Mouse (Mus musculus): Measurements from ENCODE around the gene Irgq. TPM values are rescaled to one million over a fixed set of nuclear protein-coding genes. Genes with fewer than 3 reads are reported as not detected.

The Irgq gene
- total and polyA plus RNA-seq, 3 experiments, result 4.7 to 5.8 TPM; not detected in 1

GRCm38 (mm10) chr7:24501492-24501891 is 29.0 kb upstream of the Irgq start:
- no peaks in the 10 kb centered on the region for H3K4me1 ChIP-seq (ENCODE audit: control insufficient read depth in 1 of 2, insufficient read depth in 2 of 2, low read length in 2 of 2)
- H3K27ac ChIP-seq (ENCODE audit: control insufficient read depth, low read depth, low read length), result no peak overlapping the region
- no peaks in the 10 kb centered on the region for H3K79me2 ChIP-seq (ENCODE audit: control insufficient read depth, insufficient read depth, low read length, poor library complexity)
- H3K9me3 ChIP-seq (replicated peaks; ENCODE audit: insufficient read depth, low read length), result no peaks in the 10 kb centered on the region
- H3K4me3 ChIP-seq (ENCODE audit: control insufficient read depth in 1 of 2, insufficient read depth in 1 of 2, low read depth in 2 of 2, low read length in 2 of 2), result no peak overlapping the region
- H3K9ac ChIP-seq (ENCODE audit: control insufficient read depth, low read depth, low read length, poor library complexity, severe bottlenecking), result no peak overlapping the region
- TF ChIP-seq CTCF (IDR thresholded peaks at IDR 0.05 in 2 of 3, conservative IDR thresholded peaks at IDR 0.05 in 1 of 3; ENCODE audit: control insufficient read depth in 1 of 3, insufficient read depth in 1 of 3, low read depth in 2 of 3, low read length in 3 of 3, poor library complexity in 1 of 3, severe bottlenecking in 1 of 3) (peak; percentile 20 to 81 (median 56); a peak in 5 of 6 replicates), CHD2 (IDR thresholded peaks at IDR 0.05; ENCODE audit: low read length) (no peak)
- H3K27me3 ChIP-seq (ENCODE audit: control insufficient read depth in 1 of 2, insufficient read depth in 2 of 2, low read length in 2 of 2), result no peaks in the 10 kb centered on the region
- DNase-seq (ENCODE audit: low read depth, low spot score), result peak; percentile 31
- H3K36me3 ChIP-seq (ENCODE audit: control insufficient read depth in 1 of 2, insufficient read depth in 2 of 2, low read length in 2 of 2), result 0 out of 4 replicates have a peak, but pooled peaks cover 0 to 2% of the 10 kb centered on the region in 2 experiments

GRCm38 (mm10) chr7:24504004-24504403 is 26.5 kb upstream of the Irgq start:
- H3K79me2 ChIP-seq (ENCODE audit: control insufficient read depth, insufficient read depth, low read length, poor library complexity), result peaks cover 11% of the 10 kb centered on the region
- no peak overlapping the region for H3K4me3 ChIP-seq (ENCODE audit: control insufficient read depth in 1 of 2, insufficient read depth in 1 of 2, low read depth in 2 of 2, low read length in 2 of 2)
- H3K27ac ChIP-seq (ENCODE audit: control insufficient read depth, low read depth, low read length), result no peak overlapping the region
- peaks cover 0 to 4% of the 10 kb centered on the region in 2 experiments; a peak in 1 of 4 replicates for H3K36me3 ChIP-seq (ENCODE audit: control insufficient read depth in 1 of 2, insufficient read depth in 2 of 2, low read length in 2 of 2)
- H3K4me1 ChIP-seq (ENCODE audit: control insufficient read depth in 1 of 2, insufficient read depth in 2 of 2, low read length in 2 of 2), result peaks cover 0 to 2% of the 10 kb centered on the region in 2 experiments; a peak in 1 of 4 replicates
- no peak for TF ChIP-seq ZNF384 (IDR thresholded peaks at IDR 0.05; ENCODE audit: low read depth, low read length)
- TF ChIP-seq TBP (IDR thresholded peaks at IDR 0.05; ENCODE audit: low read depth, low read length), result no peak
- no peak for TF ChIP-seq POLR2AphosphoS5 (IDR thresholded peaks at IDR 0.05; ENCODE audit: borderline replicate concordance, low read depth, low read length)
- TF ChIP-seq JUND (IDR thresholded peaks at IDR 0.05; ENCODE audit: low read depth, low read length), result no peak
- no peak for TF ChIP-seq MYC (IDR thresholded peaks at IDR 0.05; ENCODE audit: low read depth, low read length)
- H3K9ac ChIP-seq (ENCODE audit: control insufficient read depth, low read depth, low read length, poor library complexity, severe bottlenecking), result no peak overlapping the region
- H3K9me3 ChIP-seq (replicated peaks; ENCODE audit: insufficient read depth, low read length), result no peaks in the 10 kb centered on the region
- no peak for DNase-seq (ENCODE audit: low read depth, low spot score)
- H3K27me3 ChIP-seq (ENCODE audit: control insufficient read depth in 1 of 2, insufficient read depth in 2 of 2, low read length in 2 of 2), result no peaks in the 10 kb centered on the region

GRCm38 (mm10) chr7:24504868-24505267 is 25.6 kb upstream of the Irgq start:
- no peak for TF ChIP-seq ZMIZ1 (IDR thresholded peaks at IDR 0.05; ENCODE audit: low read depth, low read length)
- no peak for TF ChIP-seq NRF1 (IDR thresholded peaks at IDR 0.05; ENCODE audit: insufficient read depth, low read depth, low read length, poor library complexity, severe bottlenecking)
- no peak for TF ChIP-seq TCF12 (IDR thresholded peaks at IDR 0.05; ENCODE audit: low read depth, low read length)
- TF ChIP-seq UBTF (IDR thresholded peaks at IDR 0.05; ENCODE audit: borderline replicate concordance, insufficient read depth, low read depth, low read length), result no peak
- TF ChIP-seq MXI1 (IDR thresholded peaks at IDR 0.05; ENCODE audit: low read depth, low read length), result no peak
- TF ChIP-seq KAT2A (conservative IDR thresholded peaks at IDR 0.05; ENCODE audit: low read depth, low read length), result no peak
- TF ChIP-seq NELFE (IDR thresholded peaks at IDR 0.05; ENCODE audit: low read depth, low read length), result no peak
- TF ChIP-seq EP300 (IDR thresholded peaks at IDR 0.05; ENCODE audit: low read depth in 1 of 2, low read length in 2 of 2), result no peak
- TF ChIP-seq ZC3H11A (IDR thresholded peaks at IDR 0.05; ENCODE audit: low read depth, low read length), result no peak
- no peak; the same call in 1 of the 2 replicates for TF ChIP-seq POLR2AphosphoS2 (IDR thresholded peaks at IDR 0.05; ENCODE audit: low read length)
- TF ChIP-seq ZNF384 (IDR thresholded peaks at IDR 0.05; ENCODE audit: low read depth, low read length), result no peak
- no peak for TF ChIP-seq MAX (IDR thresholded peaks at IDR 0.05; ENCODE audit: low read length)
- TF ChIP-seq MAFK (IDR thresholded peaks at IDR 0.05; ENCODE audit: borderline replicate concordance, low read depth, low read length), result no peak
- no peak for TF ChIP-seq CHD1 (IDR thresholded peaks at IDR 0.05; ENCODE audit: low read depth, low read length)
- no peak for TF ChIP-seq HCFC1 (IDR thresholded peaks at IDR 0.05; ENCODE audit: low read depth, low read length)
- TF ChIP-seq BHLHE40 (IDR thresholded peaks at IDR 0.05; ENCODE audit: borderline replicate concordance, low read depth, low read length), result no peak
- Histone ChIP-seq H3K79me2 (ENCODE audit: control insufficient read depth, insufficient read depth, low read length, poor library complexity) (peaks cover 11% of the 10 kb centered on the region), H3K27me3 (ENCODE audit: control insufficient read depth in 1 of 2, insufficient read depth in 2 of 2, low read length in 2 of 2) (no peaks in the 10 kb centered on the region), H3K4me3 (ENCODE audit: control insufficient read depth in 1 of 2, insufficient read depth in 1 of 2, low read depth in 2 of 2, low read length in 2 of 2) (no peak overlapping the region), H3K9ac (ENCODE audit: control insufficient read depth, low read depth, low read length, poor library complexity, severe bottlenecking) (no peak overlapping the region), H3K9me3 (replicated peaks; ENCODE audit: insufficient read depth, low read length) (no peaks in the 10 kb centered on the region), H3K36me3 (ENCODE audit: control insufficient read depth in 1 of 2, insufficient read depth in 2 of 2, low read length in 2 of 2) (peaks cover 0 to 4% of the 10 kb centered on the region in 2 experiments; a peak in 1 of 4 replicates), H3K27ac (ENCODE audit: control insufficient read depth, low read depth, low read length) (no peak overlapping the region), H3K4me1 (ENCODE audit: control insufficient read depth in 1 of 2, insufficient read depth in 2 of 2, low read length in 2 of 2) (peaks cover 0 to 2% of the 10 kb centered on the region in 2 experiments; a peak in 1 of 4 replicates)
- DNase-seq (ENCODE audit: low read depth, low spot score), result no peak

Data from MEL (cell line).